Mouse (Mus musculus): ENCODE measurements around the gene Car5a. TPM values are rescaled to one million over a fixed set of nuclear protein-coding genes. Genes with fewer than 3 reads are reported as not detected.

Gene Car5a
- polyA plus RNA-seq, 1 experiment from 2014 or later = 0.23 TPM

GRCm38 (mm10) chr8:121899180-121900044 is 45.3 kb downstream of the Car5a start:
- Histone ChIP-seq H3K4me2 (replicated peaks) (no peak overlapping the region; the same call in 1 of the 2 replicates), H3K36me3 (0 out of 2 replicates have a peak, but pooled peaks cover 3% of the 10 kb centered on the region), H3K9me3 (no peaks in the 10 kb centered on the region), H3K27ac (replicated peaks) (peak overlapping the region; percentile 90), H3K4me1 (peaks cover 45% of the 10 kb centered on the region), H3K27me3 (0 out of 2 replicates have a peak, but pooled peaks cover 4% of the 10 kb centered on the region), H3K9ac (replicated peaks) (peak overlapping the region; percentile 25; the same call in 1 of the 2 replicates), H3K4me3 (no peak overlapping the region)
- WGBS = 63% methylated on average over 18 of the region's 18 CpGs
- ATAC-seq (ENCODE audit: low FRiP score, low read depth) = no peak

- H3K4me2 ChIP-seq (replicated peaks) = peak overlapping the region; percentile 26
- H3K27ac ChIP-seq (replicated peaks) = peak overlapping the region; percentile 90
- ATAC-seq (ENCODE audit: low FRiP score, low read depth) = peak; percentile 84
- peaks cover 41% of the 10 kb centered on the region for H3K4me1 ChIP-seq
- no peaks in the 10 kb centered on the region for H3K9me3 ChIP-seq
- H3K9ac ChIP-seq (replicated peaks) = peak overlapping the region; percentile 25
- H3K4me3 ChIP-seq = no peak overlapping the region
- WGBS = 4% methylated on average over 4 of the region's 4 CpGs
- 0 out of 2 replicates have a peak, but pooled peaks cover 3% of the 10 kb centered on the region for H3K36me3 ChIP-seq
- H3K27me3 ChIP-seq = no peaks in the 10 kb centered on the region
These were observed 46.2 kb downstream of the Car5a start for GRCm38 (mm10) chr8:121898401-121898931.

- 0 out of 2 replicates have a peak, but pooled peaks cover 3% of the 10 kb centered on the region for H3K36me3 ChIP-seq
- no peak; the same call in 1 of the 2 replicates for ATAC-seq (ENCODE audit: low FRiP score, low read depth)
- peak overlapping the region; percentile 90 for H3K27ac ChIP-seq (replicated peaks)
- H3K9me3 ChIP-seq = no peaks in the 10 kb centered on the region
- no peaks in the 10 kb centered on the region for H3K27me3 ChIP-seq
- H3K4me1 ChIP-seq = peaks cover 41% of the 10 kb centered on the region
- peak overlapping the region; percentile 26 for H3K4me2 ChIP-seq (replicated peaks)
- H3K9ac ChIP-seq (replicated peaks) = peak overlapping the region; percentile 25; the same call in 1 of the 2 replicates
- WGBS = 20% methylated on average over 7 of the region's 7 CpGs
- H3K4me3 ChIP-seq = no peak overlapping the region
These were observed 46.8 kb downstream of the Car5a start for GRCm38 (mm10) chr8:121897871-121898381.

GRCm38 (mm10) chr8:121897205-121897604 is 47.5 kb downstream of the Car5a start:
- 81% methylated on average over 9 of the region's 9 CpGs for WGBS
- H3K4me3 ChIP-seq = no peak overlapping the region
- no peak overlapping the region for H3K27ac ChIP-seq (replicated peaks)
- 0 out of 2 replicates have a peak, but pooled peaks cover 3% of the 10 kb centered on the region for H3K36me3 ChIP-seq
- peaks cover 39% of the 10 kb centered on the region for H3K4me1 ChIP-seq
- H3K27me3 ChIP-seq = no peaks in the 10 kb centered on the region
- H3K9me3 ChIP-seq = no peaks in the 10 kb centered on the region
- no peak overlapping the region for H3K9ac ChIP-seq (replicated peaks)
- no peak overlapping the region for H3K4me2 ChIP-seq (replicated peaks)
- no peak for ATAC-seq (ENCODE audit: low FRiP score, low read depth)

GRCm38 (mm10) chr8:121896476-121897145 is 48.1 kb downstream of the Car5a start:
- 29% methylated on average over 12 of the region's 12 CpGs for WGBS
- no peak overlapping the region for H3K4me2 ChIP-seq (replicated peaks)
- H3K9ac ChIP-seq (replicated peaks) = no peak overlapping the region
- no peak overlapping the region for H3K4me3 ChIP-seq
- ATAC-seq (ENCODE audit: low FRiP score, low read depth) = no peak
- H3K27me3 ChIP-seq = no peaks in the 10 kb centered on the region
- H3K27ac ChIP-seq (replicated peaks) = no peak overlapping the region
- no peaks in the 10 kb centered on the region for H3K9me3 ChIP-seq
- H3K4me1 ChIP-seq = peaks cover 39% of the 10 kb centered on the region
- 0 out of 2 replicates have a peak, but pooled peaks cover 3% of the 10 kb centered on the region for H3K36me3 ChIP-seq

- ATAC-seq (ENCODE audit: low FRiP score, low read depth) = no peak
- H3K36me3 ChIP-seq = 0 out of 2 replicates have a peak, but pooled peaks cover 3% of the 10 kb centered on the region
- peaks cover 39% of the 10 kb centered on the region for H3K4me1 ChIP-seq
- H3K4me3 ChIP-seq = no peak overlapping the region
- H3K9ac ChIP-seq (replicated peaks) = no peak overlapping the region
- no peaks in the 10 kb centered on the region for H3K27me3 ChIP-seq
- H3K4me2 ChIP-seq (replicated peaks) = no peak overlapping the region
- no peak overlapping the region for H3K27ac ChIP-seq (replicated peaks)
- 84% methylated on average over 7 of the region's 7 CpGs for WGBS
- H3K9me3 ChIP-seq = no peaks in the 10 kb centered on the region
These were observed 48.8 kb downstream of the Car5a start for GRCm38 (mm10) chr8:121895910-121896309.

GRCm38 (mm10) chr8:121892875-121893274 is 51.8 kb downstream of the Car5a start:
- WGBS = 90% methylated on average over 5 of the region's 5 CpGs
- H3K4me1 ChIP-seq = peaks cover 19% of the 10 kb centered on the region
- no peak for ATAC-seq (ENCODE audit: low FRiP score, low read depth)
- H3K27me3 ChIP-seq = no peaks in the 10 kb centered on the region
- peaks cover 6% of the 10 kb centered on the region; the same call in 1 of the 2 replicates for H3K36me3 ChIP-seq
- no peak overlapping the region for H3K9ac ChIP-seq (replicated peaks)
- no peak overlapping the region for H3K4me2 ChIP-seq (replicated peaks)
- H3K9me3 ChIP-seq = no peaks in the 10 kb centered on the region
- no peak overlapping the region for H3K27ac ChIP-seq (replicated peaks)
- H3K4me3 ChIP-seq = no peak overlapping the region

GRCm38 (mm10) chr8:121889810-121890785 is 54.6 kb downstream of the Car5a start:
- Histone ChIP-seq H3K9ac (replicated peaks) (no peak overlapping the region), H3K4me1 (no peaks in the 10 kb centered on the region), H3K27me3 (no peaks in the 10 kb centered on the region), H3K36me3 (peaks cover 31% of the 10 kb centered on the region), H3K27ac (replicated peaks) (no peak overlapping the region), H3K4me2 (replicated peaks) (no peak overlapping the region), H3K9me3 (no peaks in the 10 kb centered on the region), H3K4me3 (no peak overlapping the region)
- WGBS = 88% methylated on average over 15 of the region's 15 CpGs
- ATAC-seq (ENCODE audit: low FRiP score, low read depth) = no peak

GRCm38 (mm10) chr8:121889317-121889716 is 55.4 kb downstream of the Car5a start:
- Histone ChIP-seq H3K4me1 (no peaks in the 10 kb centered on the region), H3K36me3 (peaks cover 35% of the 10 kb centered on the region), H3K27ac (replicated peaks) (no peak overlapping the region), H3K27me3 (no peaks in the 10 kb centered on the region), H3K9me3 (no peaks in the 10 kb centered on the region), H3K4me3 (no peak overlapping the region), H3K4me2 (replicated peaks) (no peak overlapping the region), H3K9ac (replicated peaks) (no peak overlapping the region)
- WGBS = 95% methylated on average over 1 of the region's 1 CpGs
- no peak for ATAC-seq (ENCODE audit: low FRiP score, low read depth)

GRCm38 (mm10) chr8:121887547-121887946 is 57.2 kb downstream of the Car5a start:
- Histone ChIP-seq H3K36me3 (peaks cover 52% of the 10 kb centered on the region), H3K9me3 (no peaks in the 10 kb centered on the region), H3K4me1 (no peaks in the 10 kb centered on the region), H3K4me3 (no peak overlapping the region), H3K4me2 (replicated peaks) (no peak overlapping the region), H3K27ac (replicated peaks) (no peak overlapping the region), H3K27me3 (no peaks in the 10 kb centered on the region), H3K9ac (replicated peaks) (no peak overlapping the region)
- no peak for ATAC-seq (ENCODE audit: low FRiP score, low read depth)
- 78% methylated on average over 1 of the region's 1 CpGs for WGBS

GRCm38 (mm10) chr8:121885433-121885832 is 59.3 kb downstream of the Car5a start:
- Histone ChIP-seq H3K9me3 (no peaks in the 10 kb centered on the region), H3K36me3 (peaks cover 62% of the 10 kb centered on the region), H3K9ac (replicated peaks) (no peak overlapping the region), H3K4me2 (replicated peaks) (no peak overlapping the region), H3K27ac (replicated peaks) (no peak overlapping the region), H3K4me3 (no peak overlapping the region), H3K4me1 (no peaks in the 10 kb centered on the region), H3K27me3 (no peaks in the 10 kb centered on the region)
- 75% methylated on average over 6 of the region's 6 CpGs for WGBS
- no peak for ATAC-seq (ENCODE audit: low FRiP score, low read depth)

All from midbrain, embryonic 12.5 days (tissue).